Mouse (Mus musculus) urinary bladder, adult 2 months (tissue): ENCODE data around the gene Slc25a10. TPM values are rescaled to one million over a fixed set of nuclear protein-coding genes. Genes with fewer than 3 reads are reported as not detected.
A peak's percentile ranks its signal among the peaks of the same experiment; 100 is the strongest.

Experiments
- DNase-seq: peaks from one replicate; pipeline ENCODE4 v3.0.0; 2022; ENCODE audit warnings: low spot score
- polyA plus RNA-seq: library from polyadenylated mRNA; depleted of rRNA; stranded (reverse); fragments of >200 nt; gene quantifications from 2 replicates; pipeline ENCODE4 v1.2.3, GENCODE M21; 2012; rRNA removed

The Slc25a10 gene
- polyA plus RNA-seq: 98.9 and 115 TPM in 2 replicates

DNA sequence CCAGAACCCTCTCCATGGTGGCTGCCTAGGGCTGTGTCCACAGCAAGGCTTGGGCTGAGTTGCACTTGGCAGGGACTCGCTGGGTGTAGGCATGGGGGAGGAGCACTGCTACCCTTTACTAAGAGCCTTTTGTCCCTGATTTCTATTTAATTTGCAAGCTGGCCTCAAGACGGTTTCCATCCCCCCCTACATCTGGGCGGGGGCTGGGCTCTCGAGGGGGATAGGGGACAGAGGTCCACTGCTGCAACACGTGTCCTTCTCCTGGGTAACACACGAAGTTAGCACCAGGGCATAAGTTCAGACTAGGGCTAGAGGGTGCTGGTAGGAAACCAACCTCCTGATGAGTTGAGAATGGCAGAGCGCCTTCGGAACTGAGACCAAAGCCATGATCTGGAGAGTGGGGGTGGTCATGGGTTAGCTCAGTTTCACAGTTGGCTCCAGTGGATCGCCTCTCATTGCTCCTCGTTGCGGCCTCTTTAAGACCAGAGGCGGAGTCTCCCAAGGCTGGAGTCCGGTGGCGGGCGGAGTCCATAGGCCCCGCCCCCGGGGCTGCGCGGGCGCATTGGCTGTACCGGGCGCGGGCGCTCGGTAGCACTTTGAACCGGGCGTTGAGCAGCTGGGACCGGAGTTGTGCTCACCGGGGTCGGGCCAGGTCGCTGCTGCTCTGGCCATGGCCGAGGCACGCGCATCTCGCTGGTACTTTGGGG, at the start of gene Slc25a10:
Slc25a10 (plus strand) TSS at position 524 of the 707 bp plus-strand sequence.
- DNase-seq: peak; percentile 84

DNA sequence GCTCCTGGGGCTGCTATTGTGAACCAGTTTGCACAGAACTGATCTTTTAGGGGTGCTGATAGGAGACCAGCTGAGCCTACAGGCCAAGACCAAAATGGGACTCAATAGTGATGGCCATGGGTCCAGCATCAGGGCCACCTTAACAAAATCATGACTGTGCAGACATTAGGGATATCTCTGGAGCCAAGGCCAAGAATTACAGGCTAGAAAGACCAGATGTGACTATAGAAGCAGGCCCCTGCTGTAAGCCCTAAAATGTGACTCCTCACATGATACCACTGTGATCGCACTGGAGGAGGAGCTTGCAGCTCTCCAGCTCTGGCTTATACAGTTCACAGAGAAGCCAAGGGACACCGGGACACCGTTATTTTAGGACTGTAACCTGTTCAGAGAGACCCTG, 49.3 kb upstream of the Slc25a10 start, which contains the start of gene Tspan10:
Tspan10 (plus strand) TSS at position 301 of the 400 bp plus-strand sequence.
- no peak for DNase-seq

DNA sequence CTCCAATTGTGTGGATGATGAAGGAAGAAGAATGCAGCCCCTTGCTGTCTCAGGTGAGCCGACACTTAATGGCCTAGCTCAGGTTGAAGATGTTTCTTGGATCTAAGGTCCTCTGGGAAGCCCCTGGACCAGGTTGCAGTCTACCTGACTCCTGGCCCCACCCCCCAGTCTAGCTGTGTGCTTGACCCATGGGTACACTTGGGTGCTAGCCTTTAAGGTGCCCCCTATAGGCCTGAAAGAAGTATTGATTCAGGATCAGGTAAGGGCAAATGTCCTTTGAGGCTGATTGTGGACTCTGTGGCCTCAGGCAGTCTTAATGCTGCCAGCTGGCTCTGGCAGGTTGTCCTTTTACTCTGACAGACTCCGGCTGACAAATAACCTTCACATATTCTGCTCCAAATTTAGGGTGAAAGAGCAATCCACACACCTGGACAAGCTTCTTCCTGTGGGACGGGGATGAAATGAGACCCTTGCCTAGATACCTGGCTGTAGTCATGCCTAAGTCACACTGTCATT, 48.8 kb upstream of the Slc25a10 start:
- no peak for DNase-seq

DNA sequence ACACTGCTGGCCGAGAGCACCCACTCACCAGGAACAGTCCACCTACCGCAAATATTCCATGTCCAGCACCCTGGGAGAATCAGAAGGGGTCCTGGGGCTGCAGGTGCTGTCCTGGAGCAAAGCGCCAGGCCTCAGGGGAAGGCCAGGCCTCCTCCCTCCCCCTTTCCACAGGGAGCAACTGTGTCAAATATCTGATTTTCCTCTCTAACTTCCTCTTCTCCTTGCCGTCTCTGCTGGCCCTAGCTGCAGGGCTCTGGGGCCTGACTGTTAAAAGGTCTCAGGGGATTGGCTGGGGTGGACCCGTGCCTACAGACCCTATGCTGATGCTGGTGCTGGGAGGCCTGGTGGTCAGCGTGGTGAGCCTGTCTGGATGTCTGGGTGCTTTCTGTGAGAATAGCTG, 47.5 kb upstream of the Slc25a10 start:
- no peak for DNase-seq

DNA sequence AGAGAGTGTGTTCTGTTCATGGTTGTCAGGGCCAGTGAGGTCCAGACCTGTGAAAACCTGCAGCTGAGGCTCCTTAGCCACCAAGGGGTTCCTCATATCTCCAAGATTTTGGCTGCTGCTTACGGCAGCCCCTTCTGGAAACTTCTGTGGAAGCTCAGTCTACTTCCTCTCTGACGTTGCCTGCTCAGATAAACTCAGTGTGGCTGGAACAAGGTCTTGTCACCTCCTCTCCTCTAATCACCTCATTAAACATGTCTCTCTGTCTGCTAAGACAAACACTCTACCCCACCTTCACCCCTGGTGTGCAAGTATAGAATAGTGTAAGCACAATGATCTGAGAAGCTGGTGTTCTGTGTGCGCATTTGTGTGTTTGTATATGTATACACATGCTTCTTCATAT, 46.2 kb upstream of the Slc25a10 start:
- DNase-seq: no peak

DNA sequence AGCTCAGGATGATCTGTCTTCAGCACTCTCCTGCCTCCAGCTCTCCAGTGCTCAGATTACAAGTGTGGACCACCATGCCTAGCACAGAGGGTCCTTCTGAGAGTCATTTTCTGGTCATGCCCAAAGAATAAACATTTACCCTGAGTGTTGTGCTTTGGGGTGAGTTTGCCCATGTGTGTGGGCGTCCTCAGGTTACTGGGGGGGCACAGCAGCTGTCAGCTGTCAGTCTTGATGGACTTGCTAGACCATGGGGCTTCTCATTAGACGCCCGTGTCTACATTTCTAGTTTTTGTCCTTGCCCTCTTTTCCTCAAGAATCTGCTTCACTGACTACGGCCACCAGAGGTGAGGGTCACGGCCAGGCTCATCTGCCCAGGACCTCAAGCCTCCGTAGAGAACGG, 44.5 kb upstream of the Slc25a10 start:
- DNase-seq: no peak

DNA sequence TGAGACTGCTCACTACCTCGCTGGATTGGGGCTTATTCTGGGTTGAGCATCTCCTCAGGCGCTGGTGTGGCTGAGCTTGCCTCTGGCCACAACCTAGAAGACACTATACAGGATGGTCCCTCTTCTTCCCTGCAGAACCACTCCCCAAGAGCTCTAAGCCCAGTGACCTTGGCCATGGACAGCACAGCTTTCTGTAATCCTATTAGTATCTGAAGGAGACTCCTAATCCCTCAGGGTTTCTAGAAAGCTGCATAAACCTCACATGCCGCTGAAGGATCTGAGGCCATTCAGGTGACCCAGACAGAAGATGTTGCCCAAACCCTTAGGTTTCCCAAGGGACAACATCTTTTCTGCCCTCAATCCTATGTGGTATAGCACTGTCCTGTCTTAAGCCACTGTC, 39.4 kb upstream of the Slc25a10 start:
- no peak for DNase-seq

DNA sequence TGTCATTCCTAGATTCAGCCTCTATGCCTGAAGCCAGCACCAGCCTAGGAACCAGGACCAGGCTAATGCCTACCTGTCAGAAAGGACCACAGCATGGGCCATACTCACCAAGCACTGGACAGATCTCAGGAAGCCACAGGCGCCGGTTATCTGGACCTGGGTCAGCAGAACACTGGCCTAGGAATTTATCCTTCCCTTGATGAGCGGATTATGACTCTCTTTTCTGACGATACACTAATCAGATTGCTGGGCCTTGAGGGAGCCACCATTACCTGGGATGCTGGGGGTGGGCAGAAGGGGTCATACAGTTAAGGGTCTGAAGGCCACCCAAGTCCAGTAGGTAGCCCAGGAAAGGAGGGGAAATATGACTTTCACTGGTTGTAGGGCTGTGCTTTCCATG, 38.3 kb upstream of the Slc25a10 start, which contains the start of gene Pde6g:
Pde6g (minus strand) TSS at position 195 of the 400 bp plus-strand sequence.
- DNase-seq: no peak

DNA sequence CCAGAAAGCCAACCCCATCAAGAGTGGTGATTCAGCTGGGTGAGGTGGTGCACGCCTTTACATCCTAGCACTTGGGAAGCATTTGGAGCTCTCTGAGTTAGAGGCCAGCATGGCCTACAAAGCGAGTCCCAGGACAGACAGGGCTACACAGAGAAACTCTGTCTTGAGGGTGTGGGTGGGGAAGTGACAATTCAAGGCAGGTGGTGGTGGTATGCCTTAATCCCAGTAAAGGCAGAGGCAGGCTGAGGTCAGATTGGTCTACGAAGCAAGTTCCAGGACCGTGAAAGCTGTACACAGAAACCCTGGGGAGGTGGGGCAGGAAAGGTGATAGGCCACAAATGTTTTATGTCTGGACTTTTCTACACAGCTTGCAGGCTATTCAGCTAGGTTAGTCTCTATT, 36.7 kb upstream of the Slc25a10 start:
- no peak for DNase-seq

DNA sequence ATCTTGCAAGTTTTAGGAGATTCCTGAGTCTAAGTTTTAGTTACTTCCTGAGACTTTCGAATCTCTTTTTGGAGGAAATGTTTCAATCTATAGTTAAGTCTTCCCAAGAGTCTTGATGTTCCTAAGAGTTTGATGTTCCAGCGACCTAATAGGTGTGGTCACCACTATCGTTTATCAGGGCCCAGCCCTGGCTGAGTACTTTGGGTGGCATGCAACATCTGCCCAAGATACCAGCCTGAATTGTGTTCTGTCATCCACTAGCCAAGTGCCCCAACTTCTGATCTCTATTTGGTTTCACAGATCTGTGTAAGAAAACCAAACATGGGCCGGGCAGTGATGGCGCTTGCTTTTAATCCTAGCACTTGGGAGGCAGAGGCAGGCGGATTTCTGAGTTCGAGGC, 36.2 kb upstream of the Slc25a10 start:
- no peak for DNase-seq

DNA sequence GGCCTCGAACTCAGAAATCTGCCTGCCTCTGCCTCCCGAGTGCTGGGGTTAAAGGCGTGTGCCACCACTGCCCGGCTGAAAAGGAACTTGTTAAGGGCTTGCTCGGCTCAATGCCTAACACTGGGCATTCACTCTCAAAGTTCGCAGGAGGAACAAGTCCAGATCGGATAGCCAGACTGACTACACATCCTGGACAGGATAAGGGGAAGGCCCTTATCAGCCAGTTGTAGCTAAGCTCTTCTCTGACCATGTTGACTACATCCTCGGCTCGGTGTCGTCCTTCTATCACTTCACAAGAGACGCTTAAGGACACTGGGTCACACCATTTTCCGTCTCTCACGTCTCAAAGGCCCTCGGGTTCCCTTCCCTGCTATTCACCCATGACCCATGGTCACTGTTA, 34.3 kb upstream of the Slc25a10 start:
- DNase-seq: no peak

DNA sequence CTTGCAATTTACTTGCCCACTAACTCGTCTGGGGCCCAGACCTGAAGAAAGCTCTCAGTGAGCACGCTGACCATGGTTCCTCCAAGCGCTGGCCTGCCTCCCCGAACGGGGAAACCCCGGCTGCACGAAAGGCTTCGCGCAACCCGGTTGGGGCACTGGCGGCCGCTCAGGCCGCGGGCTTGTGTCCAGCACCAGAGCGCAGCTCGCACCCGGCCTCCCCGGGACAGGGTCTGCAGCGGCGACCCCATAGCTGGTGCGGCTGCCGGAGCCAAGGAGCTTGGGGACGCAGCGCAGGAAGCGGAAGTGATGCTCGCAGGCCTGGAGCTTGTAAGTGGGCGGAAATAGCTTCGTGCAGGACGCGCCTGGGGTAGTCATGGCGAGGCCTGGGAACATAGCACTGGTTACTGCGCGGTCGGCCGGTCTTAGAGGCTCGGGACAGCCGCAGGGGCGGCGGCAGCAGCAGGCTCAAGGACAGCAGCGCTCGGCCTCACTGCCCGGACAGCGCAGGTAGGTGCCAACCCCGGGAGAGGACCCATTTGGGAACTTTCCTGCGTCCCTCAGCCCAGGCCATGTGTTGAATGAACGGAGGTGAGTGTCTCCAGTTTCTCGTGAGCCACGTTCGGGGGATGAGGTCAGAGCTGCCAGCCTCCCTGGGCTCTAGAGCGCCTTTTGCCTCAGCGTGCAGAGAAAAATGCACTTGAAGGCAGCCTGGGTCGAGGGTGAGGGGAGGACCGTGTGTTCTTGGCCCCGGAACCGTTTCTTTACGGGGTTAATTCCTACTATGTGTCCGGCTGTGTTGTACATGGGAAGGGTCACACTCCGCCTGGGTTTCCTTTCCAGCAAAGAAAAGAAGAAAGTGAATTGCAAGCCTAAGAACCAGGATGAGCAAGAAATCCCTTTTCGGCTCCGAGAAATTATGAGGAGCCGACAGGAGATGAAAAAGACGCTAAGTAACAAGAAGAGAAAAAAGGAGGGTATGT, 33.6 kb upstream of the Slc25a10 start, which contains the start of the genes Oxld1 and Ccdc137:
Oxld1 (minus strand) TSS at position 297 of the 980 bp plus-strand sequence.
Ccdc137 (plus strand) TSS at position 344 of the 980 bp plus-strand sequence.
- DNase-seq: peak; percentile 70

DNA sequence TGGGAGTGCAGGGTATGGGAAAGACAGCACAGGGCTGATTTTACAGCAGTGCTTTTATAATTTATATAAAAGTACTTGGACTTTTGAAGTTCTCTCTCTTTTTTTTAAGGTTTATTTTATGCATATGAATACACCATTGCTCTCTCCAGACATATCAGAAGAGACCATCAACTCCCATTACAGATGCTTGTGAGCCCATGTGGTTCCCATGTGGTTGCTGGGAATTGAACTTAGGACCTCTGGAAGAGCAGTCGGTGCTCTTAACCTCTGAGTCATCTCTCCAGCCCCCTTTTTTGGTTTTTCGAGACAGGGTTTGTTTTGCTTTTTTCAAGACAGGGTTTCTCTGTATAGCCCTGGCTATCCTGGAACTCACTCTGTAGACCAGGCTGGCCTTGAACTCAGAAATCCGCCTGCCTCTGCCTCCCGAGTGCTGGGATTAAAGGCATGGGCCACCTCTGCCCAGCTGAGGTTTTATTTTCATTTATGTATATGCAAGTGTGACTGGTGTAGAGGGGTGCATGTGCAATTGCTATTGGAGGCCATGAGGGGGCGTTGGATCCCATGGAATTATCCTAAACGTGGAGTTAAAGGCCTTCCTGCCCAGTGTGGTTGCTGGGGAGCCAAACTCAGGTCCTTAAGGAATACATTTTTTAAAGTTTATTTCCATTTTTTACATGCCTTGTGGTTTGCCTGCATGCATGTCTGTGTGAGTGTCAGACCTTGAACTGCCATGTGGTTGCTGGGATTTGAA, 32.6 kb upstream of the Slc25a10 start:
- no peak for DNase-seq

DNA sequence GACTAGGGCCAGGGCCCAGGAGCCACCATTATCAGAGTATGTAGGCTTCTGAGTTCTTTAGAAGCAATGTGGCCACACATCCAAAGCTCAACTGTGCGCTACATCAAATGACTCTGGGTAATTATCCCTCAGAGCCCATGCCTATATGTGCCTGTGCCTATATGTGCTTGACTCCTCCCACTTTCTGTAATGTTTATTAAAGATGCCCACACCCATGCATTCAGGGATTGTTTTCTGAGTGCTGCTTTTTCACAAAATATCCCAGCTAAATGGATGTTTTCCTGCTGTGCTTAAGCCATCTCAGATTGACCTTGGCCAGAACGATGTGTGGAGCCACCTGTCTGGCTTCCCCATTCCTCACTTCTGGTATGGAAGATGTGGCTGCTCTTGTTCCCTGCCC, 28.1 kb upstream of the Slc25a10 start:
- DNase-seq: no peak

DNA sequence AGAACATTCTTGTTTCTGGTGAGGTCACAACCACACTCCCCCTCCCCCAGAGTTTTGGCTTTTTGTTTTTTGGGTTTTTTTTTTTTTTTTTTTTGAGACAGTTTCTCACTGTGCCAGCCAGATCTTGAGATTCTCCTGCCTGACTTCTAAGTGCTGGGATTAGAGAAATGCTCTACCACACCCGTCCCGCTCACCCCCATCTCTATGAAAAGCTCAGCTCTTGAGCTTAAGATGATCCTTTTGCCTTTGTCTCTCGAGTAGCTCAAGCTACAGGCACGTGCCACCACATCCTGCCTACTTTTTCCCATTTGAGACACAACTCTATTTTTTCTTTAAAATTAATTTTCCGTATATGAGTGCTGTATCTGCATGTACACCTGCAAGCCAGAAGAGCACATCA, 27.3 kb upstream of the Slc25a10 start:
- no peak for DNase-seq

DNA sequence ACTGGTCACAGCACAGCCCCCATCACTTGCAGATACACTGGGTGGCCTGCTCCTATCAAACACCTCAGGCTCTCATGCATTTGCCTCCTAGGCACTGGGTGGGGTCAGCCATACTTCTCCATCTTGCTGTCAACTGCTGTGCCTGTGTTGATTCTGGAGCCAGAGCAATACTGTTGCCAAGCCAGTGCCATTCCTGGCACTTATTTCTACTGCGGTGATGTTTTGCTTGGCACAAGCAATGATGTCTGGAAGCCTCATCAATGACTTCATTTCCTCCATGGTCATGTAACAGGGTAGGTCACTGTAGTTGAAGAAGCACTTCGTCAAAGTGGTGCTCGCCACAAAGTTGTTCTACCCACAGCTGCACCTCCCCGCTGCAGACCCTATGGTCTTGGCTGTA, 26.1 kb upstream of the Slc25a10 start:
- no peak for DNase-seq

DNA sequence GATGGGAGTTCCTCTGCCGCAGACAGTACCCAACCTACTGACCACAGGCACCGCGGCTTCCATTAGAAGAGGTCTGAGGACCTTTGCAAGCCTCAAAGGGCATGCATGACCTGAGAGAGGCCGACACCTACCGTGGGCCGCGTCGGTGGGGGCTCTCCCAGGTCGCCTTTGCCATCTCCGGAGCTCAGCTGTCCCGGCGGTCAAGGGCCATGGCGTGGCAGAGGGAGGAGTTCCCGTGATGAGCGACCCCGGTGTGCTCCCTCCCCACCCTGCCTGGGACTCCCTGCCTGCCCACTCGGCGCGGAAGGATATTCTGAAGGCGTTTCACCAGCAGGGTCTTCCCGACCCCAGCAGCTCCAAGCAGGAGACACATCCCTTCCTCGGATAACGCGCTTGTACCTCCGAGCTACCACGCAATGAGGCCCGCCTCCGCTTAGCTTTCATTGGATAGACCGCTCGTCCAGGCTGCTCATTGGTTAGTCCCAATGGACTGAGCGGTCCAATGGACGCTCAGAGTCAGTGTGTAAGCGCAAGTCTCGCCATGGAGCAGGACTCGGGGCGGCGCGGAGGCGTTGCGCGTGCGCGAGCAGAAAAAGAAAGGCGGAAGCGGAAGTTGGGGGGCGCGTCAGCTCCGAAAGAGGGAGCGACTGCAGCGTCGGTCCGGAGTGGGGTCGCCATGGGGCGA, 24.4 kb upstream of the Slc25a10 start, which contains the start of gene Arl16:
Arl16 (minus strand) TSS at position 557 of the 685 bp plus-strand sequence.
- peak; percentile 79 for DNase-seq

DNA sequence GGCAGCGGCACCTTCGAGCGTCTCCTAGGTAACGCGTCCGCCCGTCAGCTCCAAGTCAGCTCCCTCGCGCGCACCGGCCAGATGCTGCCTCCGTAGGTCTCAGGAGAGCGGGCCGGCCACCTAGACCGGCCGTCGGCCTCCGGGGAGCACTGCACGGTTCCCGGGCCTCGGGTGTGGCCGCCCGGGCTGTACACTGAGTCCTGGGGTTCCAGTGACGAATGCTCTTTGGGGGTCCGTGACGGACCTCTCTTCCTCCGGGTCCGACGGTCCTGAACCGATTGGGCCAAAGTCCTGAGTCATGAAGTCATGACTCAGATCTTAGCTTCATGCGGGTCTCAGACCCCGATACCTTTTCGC, 23.9 kb upstream of the Slc25a10 start:
- DNase-seq: no peak

DNA sequence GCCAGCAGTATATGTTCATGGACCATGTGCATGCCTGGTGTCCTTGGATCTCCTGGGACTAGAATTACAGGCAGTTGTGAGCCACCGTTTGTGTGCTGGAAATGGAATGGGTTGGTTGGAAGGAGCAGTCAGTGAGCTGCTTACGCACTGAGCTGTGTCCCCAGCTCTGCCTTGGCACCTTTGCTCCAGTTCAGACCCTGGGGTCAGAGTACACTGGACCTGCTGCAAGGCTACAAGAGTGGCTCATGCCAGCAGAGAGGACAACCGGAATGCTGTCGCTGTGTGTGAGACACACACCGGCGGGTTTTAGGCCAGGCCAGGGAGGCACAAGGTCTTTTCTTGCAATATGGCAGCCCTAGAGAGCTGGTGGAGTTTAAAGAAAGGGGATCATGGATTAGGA, 19.6 kb upstream of the Slc25a10 start:
- no peak for DNase-seq

DNA sequence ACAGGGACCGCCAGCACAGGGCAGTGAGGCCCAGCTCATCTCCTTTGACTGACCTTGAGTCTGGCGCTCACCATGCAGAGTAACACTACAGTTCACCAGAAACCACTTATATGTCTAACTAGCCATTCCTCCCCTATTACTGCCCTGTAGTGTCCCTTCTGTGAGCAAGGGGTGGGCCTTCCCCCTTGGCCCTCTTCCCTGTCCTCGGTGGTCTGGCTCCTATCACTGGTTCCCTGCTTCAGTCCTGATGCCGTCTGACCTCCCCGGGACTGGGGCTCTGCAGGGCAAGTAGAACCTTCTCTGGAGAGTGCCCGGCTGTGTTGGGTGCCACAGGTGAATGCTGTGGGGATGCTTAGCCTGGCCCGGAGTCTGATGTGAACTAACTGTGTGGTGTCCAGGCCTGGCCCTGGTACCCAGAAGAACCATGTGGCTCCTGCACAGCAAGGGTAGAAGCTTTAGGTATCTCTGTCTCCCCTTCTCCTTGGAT, 8.1 kb upstream of the Slc25a10 start:
- DNase-seq: no peak
